Mouse (Mus musculus): ENCODE data around the gene Lalba. TPM values are rescaled to one million over a fixed set of nuclear protein-coding genes. Genes with fewer than 3 reads are reported as not detected.
"Not testable (repeated sequence)": the region's sequence is repeated elsewhere in the genome, so short reads cannot be mapped to it uniquely, and the experiment has no call there.

Lalba gene
- 0.31 TPM in 1 of 2 replicates, not detected in the other for polyA plus RNA-seq (2015; fragmentation: Nextera tagmentation; extraction: Ambion mirVana)

GRCm38 (mm10) chr15:98482701-98483100 lies at the start of gene Lalba:
Gene Lalba, minus strand, starts transcription at chr15:98482721.
- no peak for ATAC-seq
- 58% methylated on average over 3 of the region's 3 CpGs for WGBS
- H3K27me3 ChIP-seq (replicated peaks; ENCODE audit: control insufficient read depth, insufficient read depth, low read length): no peaks in the 10 kb centered on the region

DNA sequence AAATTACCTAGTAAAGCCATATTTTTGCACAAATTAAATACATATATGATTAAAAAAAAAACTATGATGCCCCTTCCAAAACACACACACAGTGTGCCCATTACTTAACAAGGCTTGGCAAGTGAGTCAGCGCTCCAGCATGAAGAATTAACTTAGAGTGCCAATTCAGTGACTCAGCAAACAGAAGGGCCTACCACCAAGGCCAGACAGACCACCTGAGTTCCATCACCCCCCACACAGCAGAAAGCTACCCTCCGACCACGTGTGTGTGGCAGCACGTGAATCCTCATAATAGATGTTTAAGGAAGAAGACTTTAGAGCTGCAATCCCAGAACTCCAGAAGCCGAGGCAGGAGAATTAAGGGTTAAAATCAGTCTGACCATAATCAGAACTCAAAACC lies 49.8 kb upstream of the Lalba start:
- WGBS: 21% methylated on average over 5 of the region's 5 CpGs
- Histone ChIP-seq H3K4me2 (ENCODE audit: low read depth, low read length) (peak overlapping the region; percentile 86), H3K9ac (ENCODE audit: low read depth, low read length) (peak overlapping the region; percentile 94; the same call in 1 of the 2 replicates), H3K4me1 (ENCODE audit: control insufficient read depth, insufficient read depth, low read length) (peaks cover 7% of the 10 kb centered on the region; the same call in 1 of the 2 replicates), H3K27me3 (replicated peaks; ENCODE audit: control insufficient read depth, insufficient read depth, low read length) (no peaks in the 10 kb centered on the region), H3K36me3 (ENCODE audit: control insufficient read depth, insufficient read depth, low read length) (peaks cover 8% of the 10 kb centered on the region), H3K9me3 (ENCODE audit: control insufficient read depth, low read length) (no peaks in the 10 kb centered on the region), H3K4me3 (ENCODE audit: low read length) (peak overlapping the region; percentile 88), H3K27ac (ENCODE audit: low read length) (no peak overlapping the region)
- no peak for ATAC-seq

More at GRCm38 (mm10) chr15:98482701-98483100, at the start of gene Lalba:
- H3K9ac ChIP-seq (ENCODE audit: low read depth, low read length): no peak within 1 kb of the TSS
- H3K27ac ChIP-seq (ENCODE audit: low read length): no peak within 1 kb of the TSS
- no peak within 1 kb of the TSS for H3K4me3 ChIP-seq (ENCODE audit: low read length)
- no peaks in the 10 kb centered on the region for H3K36me3 ChIP-seq (ENCODE audit: control insufficient read depth, insufficient read depth, low read length)
- H3K4me1 ChIP-seq (ENCODE audit: control insufficient read depth, insufficient read depth, low read length): no peaks in the 10 kb centered on the region
- H3K9me3 ChIP-seq (ENCODE audit: control insufficient read depth, low read length): no peaks in the 10 kb centered on the region
- no peak within 1 kb of the TSS for H3K4me2 ChIP-seq (ENCODE audit: low read depth, low read length)

- Histone ChIP-seq H3K9ac (ENCODE audit: low read depth, low read length) (no peak overlapping the region), H3K4me2 (ENCODE audit: low read depth, low read length) (no peak overlapping the region), H3K9me3 (ENCODE audit: control insufficient read depth, low read length) (no peaks in the 10 kb centered on the region), H3K36me3 (ENCODE audit: control insufficient read depth, insufficient read depth, low read length) (peaks cover 24% of the 10 kb centered on the region), H3K27me3 (replicated peaks; ENCODE audit: control insufficient read depth, insufficient read depth, low read length) (no peaks in the 10 kb centered on the region), H3K27ac (ENCODE audit: low read length) (no peak overlapping the region), H3K4me1 (ENCODE audit: control insufficient read depth, insufficient read depth, low read length) (peaks cover 7% of the 10 kb centered on the region; the same call in 1 of the 2 replicates), H3K4me3 (ENCODE audit: low read length) (no peak overlapping the region)
- ATAC-seq: no peak
- WGBS: 88% methylated on average over 5 of the region's 5 CpGs
Observed at GRCm38 (mm10) chr15:98528066-98528563, 45.6 kb upstream of the Lalba start.

DNA sequence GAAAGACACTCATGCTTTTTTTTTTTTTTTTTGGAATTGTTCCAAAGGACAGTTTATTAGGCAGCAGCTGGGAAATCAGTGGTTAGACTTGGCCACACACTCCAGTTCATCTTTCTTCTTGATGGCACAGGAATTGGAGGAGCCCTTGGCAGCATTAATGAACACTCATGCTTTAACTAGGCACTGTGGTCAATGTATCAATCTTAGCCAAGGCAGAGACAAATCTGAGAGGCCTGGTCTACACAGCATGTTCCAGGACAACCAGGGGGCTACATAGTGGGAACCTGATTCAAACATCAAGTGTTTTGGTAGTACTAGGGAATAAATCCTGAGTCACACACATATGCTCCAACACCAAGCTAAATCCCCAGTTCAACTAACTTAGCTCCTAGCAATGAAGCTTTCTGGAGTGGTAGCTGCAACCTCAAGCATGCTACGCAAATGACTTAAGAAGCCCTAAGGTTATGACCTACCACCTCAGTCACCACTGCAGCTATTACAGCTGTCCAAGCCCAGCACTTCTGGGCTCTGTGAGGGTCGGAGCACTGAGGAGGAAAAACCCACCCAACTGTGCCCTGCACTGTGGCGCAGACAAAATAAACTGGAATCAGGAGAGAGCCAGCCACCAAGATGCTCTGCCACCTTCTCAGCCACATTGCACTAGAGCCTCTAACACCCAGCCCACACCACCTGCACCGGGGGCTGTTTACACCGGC lies 44.7 kb upstream of the Lalba start:
- 94% methylated on average over 5 of the region's 5 CpGs for whole genome bisulfite sequencing
- Histone ChIP-seq H3K9ac (ENCODE audit: low read depth, low read length) (no peak overlapping the region), H3K27me3 (replicated peaks; ENCODE audit: control insufficient read depth, insufficient read depth, low read length) (no peaks in the 10 kb centered on the region), H3K4me1 (ENCODE audit: control insufficient read depth, insufficient read depth, low read length) (peaks cover under 1% of the 10 kb centered on the region; the same call in 1 of the 2 replicates), H3K4me3 (ENCODE audit: low read length) (no peak overlapping the region), H3K27ac (ENCODE audit: low read length) (no peak overlapping the region), H3K4me2 (ENCODE audit: low read depth, low read length) (no peak overlapping the region), H3K36me3 (ENCODE audit: control insufficient read depth, insufficient read depth, low read length) (peaks cover 30% of the 10 kb centered on the region), H3K9me3 (ENCODE audit: control insufficient read depth, low read length) (no peaks in the 10 kb centered on the region)
- ATAC-seq: no peak

GRCm38 (mm10) chr15:98526057-98526456 lies 43.5 kb upstream of the Lalba start:
- Histone ChIP-seq H3K4me2 (ENCODE audit: low read depth, low read length) (no peak overlapping the region), H3K36me3 (ENCODE audit: control insufficient read depth, insufficient read depth, low read length) (peaks cover 31% of the 10 kb centered on the region), H3K4me3 (ENCODE audit: low read length) (no peak overlapping the region), H3K27ac (ENCODE audit: low read length) (no peak overlapping the region), H3K9ac (ENCODE audit: low read depth, low read length) (no peak overlapping the region), H3K4me1 (ENCODE audit: control insufficient read depth, insufficient read depth, low read length) (no peaks in the 10 kb centered on the region), H3K9me3 (ENCODE audit: control insufficient read depth, low read length) (no peaks in the 10 kb centered on the region), H3K27me3 (replicated peaks; ENCODE audit: control insufficient read depth, insufficient read depth, low read length) (no peaks in the 10 kb centered on the region)
- ATAC-seq: no peak
- WGBS: 79% methylated on average over 5 of the region's 5 CpGs

- Histone ChIP-seq H3K27me3 (replicated peaks; ENCODE audit: control insufficient read depth, insufficient read depth, low read length) (no peaks in the 10 kb centered on the region), H3K36me3 (ENCODE audit: control insufficient read depth, insufficient read depth, low read length) (peaks cover 35% of the 10 kb centered on the region), H3K4me2 (ENCODE audit: low read depth, low read length) (no peak overlapping the region), H3K4me1 (ENCODE audit: control insufficient read depth, insufficient read depth, low read length) (no peaks in the 10 kb centered on the region), H3K9me3 (ENCODE audit: control insufficient read depth, low read length) (no peaks in the 10 kb centered on the region), H3K9ac (ENCODE audit: low read depth, low read length) (no peak overlapping the region), H3K4me3 (ENCODE audit: low read length) (no peak overlapping the region), H3K27ac (ENCODE audit: low read length) (no peak overlapping the region)
- WGBS: 94% methylated on average over 3 of the region's 3 CpGs
- no peak for ATAC-seq
Observed at GRCm38 (mm10) chr15:98521245-98521644, 38.7 kb upstream of the Lalba start.

GRCm38 (mm10) chr15:98517380-98518355 lies 35.1 kb upstream of the Lalba start:
- ATAC-seq: peak; percentile 55
- WGBS: 69% methylated on average over 16 of the region's 16 CpGs

GRCm38 (mm10) chr15:98514845-98515244 lies 32.3 kb upstream of the Lalba start:
- 85% methylated on average over 2 of the region's 2 CpGs for WGBS
- not testable (repeated sequence) for H3K4me1 ChIP-seq (ENCODE audit: control insufficient read depth, insufficient read depth, low read length); H3K4me2 ChIP-seq (ENCODE audit: low read depth, low read length); ATAC-seq; H3K4me3 ChIP-seq (ENCODE audit: low read length); H3K9me3 ChIP-seq (ENCODE audit: control insufficient read depth, low read length); H3K27ac ChIP-seq (ENCODE audit: low read length); H3K27me3 ChIP-seq (replicated peaks; ENCODE audit: control insufficient read depth, insufficient read depth, low read length); H3K9ac ChIP-seq (ENCODE audit: low read depth, low read length)
- H3K36me3 ChIP-seq (ENCODE audit: control insufficient read depth, insufficient read depth, low read length): peaks cover 10% of the 10 kb centered on the region

More at GRCm38 (mm10) chr15:98517380-98518355, 35.1 kb upstream of the Lalba start:
- no peaks in the 10 kb centered on the region for H3K27me3 ChIP-seq (replicated peaks; ENCODE audit: control insufficient read depth, insufficient read depth, low read length)
- no peaks in the 10 kb centered on the region for H3K4me1 ChIP-seq (ENCODE audit: control insufficient read depth, insufficient read depth, low read length)
- H3K4me2 ChIP-seq (ENCODE audit: low read depth, low read length): no peak overlapping the region
- peaks cover 18% of the 10 kb centered on the region for H3K36me3 ChIP-seq (ENCODE audit: control insufficient read depth, insufficient read depth, low read length)
- no peak overlapping the region for H3K9ac ChIP-seq (ENCODE audit: low read depth, low read length)
- H3K4me3 ChIP-seq (ENCODE audit: low read length): no peak overlapping the region
- H3K9me3 ChIP-seq (ENCODE audit: control insufficient read depth, low read length): no peaks in the 10 kb centered on the region
- H3K27ac ChIP-seq (ENCODE audit: low read length): no peak overlapping the region

GRCm38 (mm10) chr15:98514146-98514545 lies 31.6 kb upstream of the Lalba start:
- ATAC-seq: no peak
- H3K4me3 ChIP-seq (ENCODE audit: low read length): no peak overlapping the region
- 85% methylated on average over 8 of the region's 8 CpGs for WGBS
- H3K36me3 ChIP-seq (ENCODE audit: control insufficient read depth, insufficient read depth, low read length): peaks cover 5% of the 10 kb centered on the region; the same call in 1 of the 2 replicates
- H3K27me3 ChIP-seq (replicated peaks; ENCODE audit: control insufficient read depth, insufficient read depth, low read length): no peaks in the 10 kb centered on the region
- H3K9ac ChIP-seq (ENCODE audit: low read depth, low read length): no peak overlapping the region
- peaks cover 5% of the 10 kb centered on the region; the same call in 1 of the 2 replicates for H3K4me1 ChIP-seq (ENCODE audit: control insufficient read depth, insufficient read depth, low read length)
- H3K4me2 ChIP-seq (ENCODE audit: low read depth, low read length): no peak overlapping the region
- no peaks in the 10 kb centered on the region for H3K9me3 ChIP-seq (ENCODE audit: control insufficient read depth, low read length)
- no peak overlapping the region for H3K27ac ChIP-seq (ENCODE audit: low read length)

Measured in intestine, embryonic 16.5 days (tissue).